Mouse (Mus musculus) megakaryocyte, embryonic 14.5 days (primary cell): ENCODE measurements around the gene Clpp.
A peak's percentile ranks its signal among the peaks of the same experiment; 100 is the strongest.

Source experiments
- FLI1 ChIP-seq: IDR thresholded peaks from 2 replicates; pipeline ENCODE4 v1.6.1; 2012; ENCODE audit warnings: low read length, inconsistent platforms, mixed read lengths
- GATA1 ChIP-seq: IDR thresholded peaks from 3 replicates; pipeline ENCODE4 v1.6.1; 2012; ENCODE audit warnings: mixed read lengths, low read length, inconsistent platforms, borderline replicate concordance

- TF ChIP-seq FLI1, result no peak
- TF ChIP-seq GATA1, result 0 out of 3 replicates have a peak, but pooled peaks have one; percentile 36
Measured at GRCm38 (mm10) chr17:57031661-57032420, 41.7 kb downstream of the Clpp start.
